Mouse (Mus musculus) cerebellum, postnatal 25 days (tissue): ENCODE results near the gene Cntrl.

Experiments
- DNase-seq, 2 experiments: peaks; one replicate each; pipeline ENCODE4 v3.0.0; 2021; ENCODE audit warnings: mixed read lengths in 2 of 2

Cntrl gene

GRCm38 (mm10) chr2:35224285-35224684 lies 115.0 kb downstream of the Cntrl start:
- DNase-seq = no peak

GRCm38 (mm10) chr2:35228145-35228544 lies 118.9 kb downstream of the Cntrl start:
- no peak for DNase-seq
